Mouse (Mus musculus): ENCODE measurements around the gene Unk. TPM values are rescaled to one million over a fixed set of nuclear protein-coding genes. Genes with fewer than 3 reads are reported as not detected.

Gene Unk
- polyA plus RNA-seq, 1 experiment from 2014 or later, result 41.2 TPM

DNA sequence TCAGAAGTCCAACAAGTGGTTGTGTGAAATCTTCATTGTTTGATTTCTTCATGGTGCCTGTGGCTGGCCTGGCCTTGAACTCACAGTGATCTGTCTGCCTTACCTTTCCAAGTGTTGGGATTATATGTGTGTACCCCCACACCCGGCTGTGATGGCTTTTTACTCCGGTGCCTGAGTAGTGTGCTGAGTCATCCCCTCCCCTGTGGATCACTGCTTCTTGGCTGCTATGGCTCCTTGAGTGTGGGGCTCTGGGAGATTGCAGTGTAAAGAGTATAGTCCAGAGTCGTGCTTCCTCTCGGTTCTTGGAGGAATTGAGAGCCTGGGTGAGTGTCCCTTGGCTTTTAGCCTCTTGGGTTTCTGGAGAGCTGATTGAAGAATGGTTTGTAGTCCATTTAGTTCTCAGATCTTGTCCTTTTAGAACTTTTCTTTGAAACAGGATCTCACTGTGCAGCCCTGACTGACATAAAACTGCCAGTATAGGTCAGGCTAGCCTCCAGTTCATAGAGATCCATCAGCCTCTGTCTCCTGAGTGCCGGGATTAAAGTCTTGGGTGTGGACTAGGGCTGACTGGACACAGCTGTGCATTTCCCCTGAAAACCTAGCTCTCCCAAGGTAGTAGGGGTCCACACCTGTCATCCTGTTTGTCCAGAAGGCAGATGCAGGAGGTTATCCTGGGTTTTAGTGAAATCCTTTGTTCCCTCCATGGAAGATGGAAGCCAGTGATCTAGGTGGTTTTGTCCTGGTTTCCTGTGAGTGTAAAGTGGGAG lies 12.4 kb downstream of the Unk start:
- Histone ChIP-seq H3K9ac (replicated peaks; ENCODE audit: low read length) (no peak overlapping the region), H3K27me3 (ENCODE audit: insufficient read depth, low read length) (no peaks in the 10 kb centered on the region), H3K27ac (ENCODE audit: low read length) (peak overlapping the region; percentile 31; the same call in 1 of the 2 replicates), H3K4me3 (ENCODE audit: low read length) (no peak overlapping the region), H3K4me2 (replicated peaks; ENCODE audit: low read depth, low read length) (no peak overlapping the region), H3K4me1 (ENCODE audit: insufficient read depth, low read length) (no peaks in the 10 kb centered on the region), H3K9me3 (ENCODE audit: low read length) (no peaks in the 10 kb centered on the region), H3K36me3 (ENCODE audit: insufficient read depth, low read length) (peaks cover 35% of the 10 kb centered on the region)
- 29% methylated on average over 5 of the region's 5 CpGs for WGBS
- no peak; the same call in 1 of the 2 replicates for ATAC-seq (ENCODE audit: low FRiP score, low TSS enrichment)

DNA sequence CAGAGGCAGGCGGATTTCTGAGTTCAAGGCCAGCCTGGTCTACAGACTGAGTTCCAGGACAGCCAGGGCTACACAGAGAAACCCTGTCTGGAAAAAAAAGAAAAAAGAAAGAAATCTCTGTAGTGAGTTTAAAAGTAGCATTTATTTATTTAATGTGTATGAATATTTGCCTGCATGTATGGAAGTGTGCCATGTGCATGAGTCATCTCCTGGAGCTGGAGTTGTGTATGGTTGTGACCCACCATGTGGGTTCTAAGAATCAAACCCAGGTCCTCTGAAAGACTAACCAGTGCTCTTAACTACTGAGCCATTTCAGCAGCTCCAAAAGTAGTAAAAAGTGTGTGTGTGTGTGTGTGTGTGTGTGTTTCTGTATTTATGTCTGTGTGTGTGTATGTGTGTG lies 13.2 kb downstream of the Unk start:
- no peak overlapping the region for H3K27ac ChIP-seq (ENCODE audit: low read length)
- no peak overlapping the region for H3K4me3 ChIP-seq (ENCODE audit: low read length)
- no peak for ATAC-seq (ENCODE audit: low FRiP score, low TSS enrichment)
- H3K4me2 ChIP-seq (replicated peaks; ENCODE audit: low read depth, low read length), result no peak overlapping the region
- no peaks in the 10 kb centered on the region for H3K27me3 ChIP-seq (ENCODE audit: insufficient read depth, low read length)
- H3K36me3 ChIP-seq (ENCODE audit: insufficient read depth, low read length), result peaks cover 41% of the 10 kb centered on the region
- 100% methylated on average over 1 of the region's 1 CpGs for WGBS
- H3K4me1 ChIP-seq (ENCODE audit: insufficient read depth, low read length), result no peaks in the 10 kb centered on the region
- H3K9me3 ChIP-seq (ENCODE audit: low read length), result no peaks in the 10 kb centered on the region
- no peak overlapping the region for H3K9ac ChIP-seq (replicated peaks; ENCODE audit: low read length)

DNA sequence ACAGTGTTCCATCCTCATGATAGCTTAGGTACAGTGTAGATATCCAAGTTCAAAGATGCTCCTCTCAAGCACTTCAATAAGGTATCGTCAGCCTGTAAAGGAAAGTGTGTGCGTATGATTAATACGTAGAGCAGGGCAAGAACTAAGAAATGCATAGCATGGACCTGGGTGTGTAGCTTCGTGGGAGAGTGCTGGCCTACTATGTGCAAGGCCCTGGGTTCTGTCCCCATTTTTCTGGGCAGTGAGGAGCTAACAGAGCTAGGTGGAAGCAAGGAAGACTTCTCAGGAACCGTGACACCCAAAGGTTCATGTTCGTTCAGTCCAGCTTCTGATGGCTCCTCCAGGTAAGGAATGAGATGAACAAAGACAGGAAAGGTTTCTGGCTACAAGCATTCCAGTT lies 15.1 kb downstream of the Unk start:
- no peak for ATAC-seq (ENCODE audit: low FRiP score, low TSS enrichment)
- H3K4me1 ChIP-seq (ENCODE audit: insufficient read depth, low read length), result no peaks in the 10 kb centered on the region
- peaks cover 52% of the 10 kb centered on the region for H3K36me3 ChIP-seq (ENCODE audit: insufficient read depth, low read length)
- no peak overlapping the region for H3K27ac ChIP-seq (ENCODE audit: low read length)
- H3K4me2 ChIP-seq (replicated peaks; ENCODE audit: low read depth, low read length), result no peak overlapping the region
- H3K4me3 ChIP-seq (ENCODE audit: low read length), result no peak overlapping the region
- no peak overlapping the region for H3K9ac ChIP-seq (replicated peaks; ENCODE audit: low read length)
- whole genome bisulfite sequencing, result 93% methylated on average over 6 of the region's 6 CpGs
- H3K27me3 ChIP-seq (ENCODE audit: insufficient read depth, low read length), result no peaks in the 10 kb centered on the region
- no peaks in the 10 kb centered on the region; the same call in 1 of the 2 replicates for H3K9me3 ChIP-seq (ENCODE audit: low read length)

DNA sequence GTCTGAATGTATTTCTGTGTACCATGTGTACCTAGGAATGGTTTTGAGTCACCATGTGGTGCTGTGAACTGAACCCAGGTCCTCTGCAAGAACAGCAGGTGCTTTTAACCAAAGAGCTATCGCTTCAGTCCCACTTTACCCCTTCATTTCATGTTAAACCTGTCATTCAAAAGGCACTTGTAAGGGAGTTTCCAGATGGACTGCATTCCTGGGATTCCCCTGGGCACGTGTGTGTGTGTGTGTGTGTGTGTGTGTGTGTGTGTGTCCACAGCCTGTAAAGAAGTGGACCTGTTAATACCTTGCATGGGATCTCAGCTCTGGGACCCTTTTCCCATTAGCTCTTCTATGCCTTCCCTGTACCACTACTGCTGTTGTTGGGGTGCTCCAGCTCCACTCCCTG lies 19.5 kb downstream of the Unk start:
- Histone ChIP-seq H3K4me1 (ENCODE audit: insufficient read depth, low read length) (no peaks in the 10 kb centered on the region), H3K9ac (replicated peaks; ENCODE audit: low read length) (no peak overlapping the region), H3K4me3 (ENCODE audit: low read length) (no peak overlapping the region), H3K27me3 (ENCODE audit: insufficient read depth, low read length) (no peaks in the 10 kb centered on the region), H3K4me2 (replicated peaks; ENCODE audit: low read depth, low read length) (no peak overlapping the region), H3K27ac (ENCODE audit: low read length) (no peak overlapping the region), H3K9me3 (ENCODE audit: low read length) (no peaks in the 10 kb centered on the region; the same call in 1 of the 2 replicates), H3K36me3 (ENCODE audit: insufficient read depth, low read length) (peaks cover 77% of the 10 kb centered on the region)
- no peak for ATAC-seq (ENCODE audit: low FRiP score, low TSS enrichment)
- WGBS, result 77% methylated on average over 2 of the region's 2 CpGs

DNA sequence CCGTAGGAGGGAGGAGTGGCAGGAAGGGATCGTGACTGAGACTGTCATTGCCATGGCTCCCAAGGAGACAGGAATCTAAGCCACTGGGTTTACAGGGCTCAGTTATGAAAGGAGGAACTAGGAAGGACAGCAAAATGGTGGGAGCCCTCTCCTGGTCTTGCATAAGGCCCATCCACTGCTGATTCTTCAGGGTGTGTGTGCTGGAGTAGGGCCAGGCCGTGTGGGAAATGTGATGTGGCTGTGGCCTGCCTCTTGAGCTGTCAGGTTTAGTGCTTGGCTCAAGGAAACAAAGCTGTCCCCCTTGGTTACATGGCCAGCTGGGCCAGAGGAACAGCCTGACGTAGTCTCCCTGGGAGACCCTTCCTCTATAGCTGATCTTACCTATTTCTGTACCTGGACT lies 20.1 kb downstream of the Unk start:
- no peak overlapping the region for H3K4me3 ChIP-seq (ENCODE audit: low read length)
- H3K4me2 ChIP-seq (replicated peaks; ENCODE audit: low read depth, low read length), result no peak overlapping the region
- no peaks in the 10 kb centered on the region for H3K27me3 ChIP-seq (ENCODE audit: insufficient read depth, low read length)
- no peaks in the 10 kb centered on the region for H3K4me1 ChIP-seq (ENCODE audit: insufficient read depth, low read length)
- H3K9ac ChIP-seq (replicated peaks; ENCODE audit: low read length), result no peak overlapping the region
- H3K9me3 ChIP-seq (ENCODE audit: low read length), result no peaks in the 10 kb centered on the region; the same call in 1 of the 2 replicates
- ATAC-seq (ENCODE audit: low FRiP score, low TSS enrichment), result no peak
- no peak overlapping the region for H3K27ac ChIP-seq (ENCODE audit: low read length)
- 81% methylated on average over 4 of the region's 4 CpGs for WGBS
- H3K36me3 ChIP-seq (ENCODE audit: insufficient read depth, low read length), result peaks cover 83% of the 10 kb centered on the region

DNA sequence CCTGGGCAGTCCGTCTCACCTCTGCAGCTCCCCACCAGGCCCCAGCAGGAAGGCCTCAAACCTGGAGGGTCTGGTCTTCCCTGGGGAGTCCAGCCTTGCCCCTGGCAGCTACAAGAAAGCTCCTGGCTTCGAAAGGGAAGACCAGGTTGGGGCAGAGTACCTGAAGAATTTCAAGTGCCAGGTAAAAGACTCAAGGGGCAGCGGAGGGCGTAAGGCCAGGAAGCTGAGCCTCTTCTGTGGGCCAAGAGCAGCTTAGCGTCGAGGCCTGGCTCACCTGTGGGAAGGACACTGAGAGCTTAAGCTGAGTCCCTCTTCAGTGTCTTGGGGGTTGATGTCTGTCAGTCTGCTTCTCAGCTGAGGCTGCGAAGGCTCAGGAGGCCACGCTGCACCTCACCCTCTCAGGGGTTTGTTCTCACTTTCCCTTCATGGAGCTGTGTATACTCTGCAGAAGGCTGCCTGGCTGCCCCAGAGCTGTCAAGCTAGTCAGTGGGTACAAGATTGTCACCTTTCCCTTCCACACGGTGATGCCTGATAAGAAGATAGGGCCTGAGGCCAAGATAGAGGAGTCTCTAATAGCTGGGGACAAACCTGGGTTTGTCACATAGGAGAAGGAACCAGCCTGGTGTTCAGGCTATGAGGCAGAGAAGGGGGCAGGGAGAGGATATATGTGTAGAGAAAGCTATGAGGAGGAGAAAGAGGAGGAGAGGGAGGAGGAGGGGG lies 23.5 kb downstream of the Unk start:
- no peak for ATAC-seq (ENCODE audit: low FRiP score, low TSS enrichment)

DNA sequence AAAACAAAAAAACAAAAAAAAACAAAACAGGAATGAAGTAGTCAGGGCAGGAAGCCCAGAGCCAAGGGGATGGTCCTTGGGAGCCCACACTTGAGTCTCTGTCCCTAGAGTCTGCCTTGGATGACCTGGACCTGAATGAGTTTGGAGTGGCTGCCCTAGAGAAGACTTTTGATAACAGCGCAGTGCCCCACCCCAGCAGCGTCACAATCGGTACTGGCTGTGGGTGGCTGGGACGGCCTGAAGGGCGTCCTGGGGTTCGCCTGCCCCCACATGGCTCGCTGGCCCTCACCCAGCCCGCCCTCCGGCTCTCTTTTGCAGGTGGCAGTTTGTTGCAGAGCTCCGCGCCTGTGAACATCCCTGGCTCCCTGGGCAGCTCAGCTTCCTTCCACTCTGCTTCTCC lies 25.8 kb downstream of the Unk start:
- no peak overlapping the region for H3K9ac ChIP-seq (replicated peaks; ENCODE audit: low read length)
- peaks cover 92% of the 10 kb centered on the region for H3K36me3 ChIP-seq (ENCODE audit: insufficient read depth, low read length)
- no peak overlapping the region for H3K27ac ChIP-seq (ENCODE audit: low read length)
- H3K4me2 ChIP-seq (replicated peaks; ENCODE audit: low read depth, low read length), result no peak overlapping the region
- no peaks in the 10 kb centered on the region for H3K4me1 ChIP-seq (ENCODE audit: insufficient read depth, low read length)
- ATAC-seq (ENCODE audit: low FRiP score, low TSS enrichment), result no peak
- H3K9me3 ChIP-seq (ENCODE audit: low read length), result no peaks in the 10 kb centered on the region
- H3K27me3 ChIP-seq (ENCODE audit: insufficient read depth, low read length), result no peaks in the 10 kb centered on the region
- 94% methylated on average over 11 of the region's 11 CpGs for whole genome bisulfite sequencing
- H3K4me3 ChIP-seq (ENCODE audit: low read length), result no peak overlapping the region

More for the DNA sequence above, 23.5 kb downstream of the Unk start:
- H3K36me3 ChIP-seq (ENCODE audit: insufficient read depth, low read length), result peaks cover 92% of the 10 kb centered on the region
- H3K4me2 ChIP-seq (replicated peaks; ENCODE audit: low read depth, low read length), result no peak overlapping the region
- H3K9me3 ChIP-seq (ENCODE audit: low read length), result no peaks in the 10 kb centered on the region; the same call in 1 of the 2 replicates
- 98% methylated on average over 9 of the region's 9 CpGs for WGBS
- no peak overlapping the region for H3K27ac ChIP-seq (ENCODE audit: low read length)
- H3K9ac ChIP-seq (replicated peaks; ENCODE audit: low read length), result no peak overlapping the region
- H3K27me3 ChIP-seq (ENCODE audit: insufficient read depth, low read length), result no peaks in the 10 kb centered on the region
- H3K4me3 ChIP-seq (ENCODE audit: low read length), result no peak overlapping the region
- no peaks in the 10 kb centered on the region for H3K4me1 ChIP-seq (ENCODE audit: insufficient read depth, low read length)

DNA sequence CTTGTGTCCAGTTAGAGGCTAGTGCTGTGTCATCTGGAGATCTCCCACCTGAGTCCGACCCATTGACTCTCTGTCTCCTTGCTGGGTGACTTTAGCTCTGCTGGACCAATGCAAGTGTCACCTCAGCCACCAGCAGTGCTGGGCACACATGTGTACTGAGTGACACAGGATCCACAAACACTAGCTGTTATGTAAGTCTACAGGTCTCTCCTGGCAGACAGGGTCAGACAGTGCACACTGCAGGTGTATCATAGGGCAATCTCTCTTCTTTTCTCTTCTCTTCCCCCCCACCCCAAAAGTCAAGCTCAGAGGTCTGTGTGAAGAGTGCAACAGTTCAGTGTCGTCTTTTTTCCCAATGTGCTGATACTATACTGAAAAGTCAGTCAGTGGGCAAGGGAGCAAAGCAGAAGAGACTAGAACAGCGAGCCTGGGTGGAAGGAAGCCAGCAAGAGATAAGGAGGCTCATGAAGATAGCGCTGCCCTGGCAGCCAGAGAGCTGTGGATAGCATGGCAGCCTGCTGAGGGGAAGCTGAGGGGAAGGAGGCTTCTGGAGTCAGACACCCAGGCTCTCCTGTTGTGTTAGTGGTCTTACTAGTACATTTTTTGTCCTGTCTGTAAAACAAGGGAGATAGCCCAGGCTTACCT lies 27.2 kb downstream of the Unk start:
- peaks cover 93% of the 10 kb centered on the region for H3K36me3 ChIP-seq (ENCODE audit: insufficient read depth, low read length)
- H3K9me3 ChIP-seq (ENCODE audit: low read length), result no peaks in the 10 kb centered on the region
- H3K9ac ChIP-seq (replicated peaks; ENCODE audit: low read length), result no peak overlapping the region
- no peaks in the 10 kb centered on the region for H3K27me3 ChIP-seq (ENCODE audit: insufficient read depth, low read length)
- H3K4me2 ChIP-seq (replicated peaks; ENCODE audit: low read depth, low read length), result no peak overlapping the region
- no peak overlapping the region for H3K4me3 ChIP-seq (ENCODE audit: low read length)
- H3K27ac ChIP-seq (ENCODE audit: low read length), result no peak overlapping the region
- no peak for ATAC-seq (ENCODE audit: low FRiP score, low TSS enrichment)
- WGBS, result 88% methylated on average over 4 of the region's 4 CpGs
- no peaks in the 10 kb centered on the region for H3K4me1 ChIP-seq (ENCODE audit: insufficient read depth, low read length)

GRCm38 (mm10) chr11:116058022-116058614 lies 28.0 kb downstream of the Unk start:
- WGBS, result 73% methylated on average over 12 of the region's 12 CpGs
- H3K9ac ChIP-seq (replicated peaks; ENCODE audit: low read length), result no peak overlapping the region
- no peaks in the 10 kb centered on the region for H3K27me3 ChIP-seq (ENCODE audit: insufficient read depth, low read length)
- peaks cover 85% of the 10 kb centered on the region for H3K36me3 ChIP-seq (ENCODE audit: insufficient read depth, low read length)
- no peak for ATAC-seq (ENCODE audit: low FRiP score, low TSS enrichment)
- H3K4me1 ChIP-seq (ENCODE audit: insufficient read depth, low read length), result no peaks in the 10 kb centered on the region
- no peak overlapping the region for H3K27ac ChIP-seq (ENCODE audit: low read length)
- H3K4me3 ChIP-seq (ENCODE audit: low read length), result no peak overlapping the region
- no peaks in the 10 kb centered on the region for H3K9me3 ChIP-seq (ENCODE audit: low read length)
- no peak overlapping the region for H3K4me2 ChIP-seq (replicated peaks; ENCODE audit: low read depth, low read length)
